Mouse (Mus musculus) liver, embryonic 11.5 days (tissue): ENCODE measurements around the gene Cage1. TPM values are rescaled to one million over a fixed set of nuclear protein-coding genes. Genes with fewer than 3 reads are reported as not detected.

Experiments used
- ATAC-seq: fragments of 200-750 bp; cut with Nextera tagmentation; replicated peaks from 2 replicates; pipeline ENCODE4 v1.8.0; 2017; ENCODE audit warnings: moderate number of reproducible peaks, mild to moderate bottlenecking, moderate TSS enrichment, moderate library complexity; ENCODE audit not compliant: low FRiP score
- DNase-seq: peaks from one replicate; pipeline ENCODE4 v3.0.0-alpha.2; 2017; ENCODE audit warnings: low spot score
- H3K27ac ChIP-seq: fragments of 300-500 bp; sonication (generic); 2 replicates; pipeline ENCODE4 v1.5.1; 2014; ENCODE audit warnings: mild to moderate bottlenecking, low read depth, low read length, control low read depth
- H3K27me3 ChIP-seq: fragments of 300-500 bp; sonication (generic); replicated peaks from 2 replicates; pipeline ENCODE4 v1.6.1; 2014; ENCODE audit warnings: low read length, mixed read lengths; ENCODE audit not compliant: control insufficient read depth, insufficient read depth
- H3K36me3 ChIP-seq: fragments of 300-500 bp; sonication (generic); 2 replicates; pipeline ENCODE4 v1.6.1; 2014; ENCODE audit warnings: mild to moderate bottlenecking, low read length, moderate library complexity, mixed read lengths; ENCODE audit not compliant: control insufficient read depth, insufficient read depth
- H3K4me1 ChIP-seq: fragments of 300-500 bp; sonication (generic); replicated peaks from 2 replicates; pipeline ENCODE4 v1.6.1; 2014; ENCODE audit warnings: low read length, mixed read lengths; ENCODE audit not compliant: control insufficient read depth, insufficient read depth
- H3K4me2 ChIP-seq: fragments of 300-500 bp; sonication (generic); 2 replicates; pipeline ENCODE4 v1.6.1; 2014; ENCODE audit warnings: mild to moderate bottlenecking, control low read depth, moderate library complexity
- H3K4me3 ChIP-seq: fragments of 300-500 bp; sonication (generic); 2 replicates; pipeline ENCODE4 v1.5.1; 2014; ENCODE audit warnings: low read depth, low read length, control low read depth
- H3K9ac ChIP-seq: fragments of 300-500 bp; sonication (generic); 2 replicates; pipeline ENCODE4 v1.6.1; 2014; ENCODE audit warnings: low read depth, low read length, control low read depth
- H3K9me3 ChIP-seq: fragments of 300-500 bp; sonication (generic); 2 replicates; pipeline ENCODE4 v1.6.1; 2016; ENCODE audit warnings: low read length, inconsistent platforms, mixed read lengths; ENCODE audit not compliant: control insufficient read depth
- WGBS: fragments of 180-500 bp; shearing (Covaris S2); extraction: QIAGEN DNeasy Blood & Tissue Kit; methylation state at CpG from one replicate; pipeline ENCODE4 v1.1.7; 2014; 5-methylcytosine and 5-hydroxymethylcytosine counted together
- microRNA-seq: library from miRNA; unstranded; fragments of <30 nt; microRNA quantifications from one replicate; pipeline ENCODE4, GENCODE M21; 2017; ENCODE audit warnings: borderline number of aligned reads
- polyA plus RNA-seq: library from polyadenylated mRNA; unstranded; fragments of >200 nt; fragmentation: Nextera tagmentation; extraction: Ambion mirVana; gene quantifications from 2 replicates; pipeline ENCODE4 v1.2.1, GENCODE M21; 2014

Cage1 gene
- polyA plus RNA-seq, 1 experiment from 2014 or later, result 0.96 TPM

- Histone ChIP-seq H3K27ac (peak overlapping the region; percentile 64; the same call in 1 of the 2 replicates), H3K4me1 (peaks cover 8% of the 10 kb centered on the region)
- ATAC-seq, result peak; percentile 77
Observed at GRCm38 (mm10) chr13:37958498-37959238, 78.2 kb downstream of the Cage1 start.

More at GRCm38 (mm10) chr13:37958498-37959238, 78.2 kb downstream of the Cage1 start:
- no peak overlapping the region for H3K4me3 ChIP-seq
- DNase-seq, result no peak
- H3K36me3 ChIP-seq, result no peaks in the 10 kb centered on the region
- no peaks in the 10 kb centered on the region for H3K27me3 ChIP-seq
- no peak overlapping the region for H3K9ac ChIP-seq
- 65% methylated on average over 18 of the region's 18 CpGs for WGBS
- no peak overlapping the region for H3K4me2 ChIP-seq
- 0 out of 2 replicates have a peak, but pooled peaks cover 2% of the 10 kb centered on the region for H3K9me3 ChIP-seq

Small RNA genes lying within 50 kb of the gene (microRNA-seq; reads per million reads assigned to microRNA genes)
- not detected for gene Gm27387

Other genes starting within 250 kb of the Cage1 start
- gene Ssr1, start 42.9 kb downstream of the Cage1 start, polyA plus RNA-seq, result 143 and 166 TPM in 2 replicates
- gene Riok1, start 74 bp downstream of the Cage1 start, polyA plus RNA-seq, result 48.2 and 48.7 TPM in 2 replicates
- 5.4 and 5.5 TPM in 2 replicates for gene Dsp, start 114.2 kb upstream of the Cage1 start, polyA plus RNA-seq
- 32.5 and 40.1 TPM in 2 replicates for gene Snrnp48, start 167.9 kb upstream of the Cage1 start, polyA plus RNA-seq